Mouse (Mus musculus): ENCODE measurements around the gene Dnajb14. TPM values are rescaled to one million over a fixed set of nuclear protein-coding genes. Genes with fewer than 3 reads are reported as not detected.

The Dnajb14 gene
- polyA plus RNA-seq (2014; fragmentation: Illumina TruSeq; extraction: RNeasy Lipid Tissue Mini Kit (QIAGEN cat#74804); ENCODE audit: low read depth, low replicate concordance) = 167 TPM

DNA sequence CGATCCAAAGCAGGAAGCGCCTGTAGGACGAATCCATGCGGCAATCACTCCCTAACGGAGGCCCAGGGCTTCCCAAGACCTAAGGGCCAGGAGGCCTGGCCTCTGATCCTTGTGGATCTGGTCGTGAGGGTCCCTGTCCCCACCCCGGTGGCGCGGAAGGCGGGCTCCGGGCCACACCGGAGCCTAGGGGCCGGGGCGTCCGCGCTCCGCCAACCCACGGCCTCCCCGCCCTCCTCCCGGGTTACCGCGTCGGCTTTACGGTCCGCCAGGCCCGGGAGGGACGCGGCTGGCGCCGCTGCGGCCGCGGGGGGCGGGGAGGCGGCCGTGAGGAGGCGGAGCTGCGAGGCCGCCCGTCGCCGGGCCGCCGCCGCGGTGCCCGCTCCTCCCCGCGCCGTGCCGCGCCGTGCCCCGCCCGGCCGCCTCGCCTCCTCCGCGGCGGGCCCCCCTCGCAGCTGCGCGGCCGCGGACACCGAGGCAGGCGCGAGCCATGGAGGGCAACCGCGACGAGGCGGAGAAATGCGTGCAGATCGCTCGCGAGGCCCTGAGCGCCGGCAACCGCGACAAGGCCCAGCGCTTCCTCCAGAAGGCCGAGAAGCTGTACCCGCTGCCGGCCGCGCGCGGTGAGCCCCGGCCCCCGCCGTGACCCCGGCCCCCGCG lies at the start of gene Dnajb14:
TSS of gene Dnajb14 (plus strand) at position 239 of the 657 bp plus-strand sequence.

DNA sequence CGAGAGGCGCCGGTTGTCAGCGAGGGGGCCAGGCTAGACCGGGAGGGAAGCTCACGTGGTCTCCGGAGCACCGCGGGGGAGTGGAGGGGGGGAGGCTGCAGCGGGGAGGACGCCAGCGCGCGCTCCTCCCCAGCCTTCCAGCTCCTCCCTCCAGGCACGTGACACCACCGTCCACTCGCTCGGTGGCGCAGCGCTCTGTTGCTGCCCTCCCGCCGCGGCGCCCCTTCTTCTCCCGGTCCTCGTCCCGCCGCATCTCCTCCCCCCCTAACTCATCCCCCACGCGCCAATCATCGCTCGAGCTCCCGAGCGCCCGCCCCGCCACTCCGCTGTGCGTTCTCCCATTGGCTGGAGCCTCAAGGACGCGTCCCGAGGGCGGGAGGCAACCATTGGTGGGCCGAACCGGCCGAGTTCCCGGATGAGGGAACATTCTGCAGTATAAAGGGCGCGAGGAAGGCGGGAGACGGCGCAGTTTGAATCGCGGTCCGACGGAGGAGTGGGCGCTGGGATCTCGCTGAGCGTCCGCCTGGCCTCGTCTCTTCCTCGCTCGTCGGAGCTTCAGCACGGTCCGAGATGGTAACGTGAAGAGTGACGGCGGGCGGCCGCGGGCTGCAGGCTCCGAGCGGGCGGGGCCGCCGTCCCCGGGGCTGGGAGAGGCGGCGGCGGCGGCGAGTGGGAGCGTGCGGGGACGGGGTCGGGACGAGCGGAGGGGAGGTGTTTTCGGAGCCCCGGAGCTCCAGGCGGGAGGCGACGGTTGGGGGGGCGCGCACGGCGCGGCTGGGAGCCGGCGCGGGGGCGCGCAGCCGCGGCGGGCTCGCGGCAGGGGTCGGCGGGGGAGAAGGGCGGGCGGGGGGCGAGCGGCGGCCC lies 3.1 kb upstream of the Dnajb14 start, which contains the start of gene H2afz:
TSS of gene H2afz (plus strand) at position 364 of the 864 bp plus-strand sequence.

DNA sequence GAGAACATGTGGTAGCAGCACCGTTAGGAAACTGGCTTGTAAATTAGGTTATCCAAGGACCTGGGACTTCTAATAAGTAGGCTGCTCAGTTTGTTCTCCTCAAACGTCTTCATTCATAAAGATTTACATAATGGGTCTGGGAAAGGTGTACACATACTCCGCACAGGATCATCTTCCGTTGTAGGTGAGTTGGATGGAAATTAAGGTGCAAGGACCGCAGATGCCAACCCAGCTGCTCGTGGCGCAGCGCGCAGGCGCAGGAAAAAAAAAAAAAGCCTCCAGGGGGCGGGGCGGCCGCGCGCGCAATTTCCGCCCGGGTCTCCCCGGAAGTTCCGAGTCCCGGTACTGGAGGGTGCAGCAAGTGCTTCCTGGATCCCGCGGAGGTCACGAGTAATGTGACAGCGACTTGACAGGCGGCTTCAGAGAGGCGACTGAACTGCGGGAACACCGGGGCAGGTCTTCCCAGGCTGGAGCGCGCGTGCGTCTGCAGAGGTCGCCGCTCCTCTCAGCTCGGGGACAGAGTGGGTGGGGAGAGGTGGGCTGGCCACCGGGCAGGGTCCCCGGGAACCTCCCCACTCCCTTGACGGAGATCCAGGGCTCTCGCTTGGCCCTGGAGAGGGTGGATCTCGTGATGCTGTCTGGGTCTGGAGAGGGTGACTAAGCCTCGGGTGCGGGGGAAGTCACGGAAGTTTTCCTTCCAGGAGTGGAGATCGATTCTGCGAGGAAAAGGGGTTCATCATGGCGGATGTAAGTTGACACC lies 50.9 kb downstream of the Dnajb14 start, which contains the start of gene Lamtor3:
TSS of gene Lamtor3 (plus strand) at position 335 of the 760 bp plus-strand sequence.

Other genes with a start within 250 kb of the Dnajb14 start
- gene Ddit4l, start 246.1 kb upstream of the Dnajb14 start, polyA plus RNA-seq (2014; fragmentation: Illumina TruSeq; extraction: RNeasy Lipid Tissue Mini Kit (QIAGEN cat#74804); ENCODE audit: low read depth, low replicate concordance) = 24.8 TPM
- not detected for gene Gm21962, start 196.2 kb upstream of the Dnajb14 start, polyA plus RNA-seq (2014; fragmentation: Illumina TruSeq; extraction: RNeasy Lipid Tissue Mini Kit (QIAGEN cat#74804); ENCODE audit: low read depth, low replicate concordance)
- gene H2afz, start 3.2 kb upstream of the Dnajb14 start, polyA plus RNA-seq (2014; fragmentation: Illumina TruSeq; extraction: RNeasy Lipid Tissue Mini Kit (QIAGEN cat#74804); ENCODE audit: low read depth, low replicate concordance) = 477 TPM
- 21.4 TPM for gene Lamtor3, start 50.8 kb downstream of the Dnajb14 start, polyA plus RNA-seq (2014; fragmentation: Illumina TruSeq; extraction: RNeasy Lipid Tissue Mini Kit (QIAGEN cat#74804); ENCODE audit: low read depth, low replicate concordance)
- 41.7 TPM for gene Dapp1, start 113.9 kb downstream of the Dnajb14 start, polyA plus RNA-seq (2014; fragmentation: Illumina TruSeq; extraction: RNeasy Lipid Tissue Mini Kit (QIAGEN cat#74804); ENCODE audit: low read depth, low replicate concordance)
- not detected for gene 1110002E22Rik, start 197.4 kb downstream of the Dnajb14 start, polyA plus RNA-seq (2014; fragmentation: Illumina TruSeq; extraction: RNeasy Lipid Tissue Mini Kit (QIAGEN cat#74804); ENCODE audit: low read depth, low replicate concordance)
- gene Gm5105, start 199.7 kb downstream of the Dnajb14 start, polyA plus RNA-seq (2014; fragmentation: Illumina TruSeq; extraction: RNeasy Lipid Tissue Mini Kit (QIAGEN cat#74804); ENCODE audit: low read depth, low replicate concordance) = not detected

Measured in testis, adult 10 weeks (tissue).